Mouse (Mus musculus) CH12.LX (cell line): Measurements from ENCODE around the gene Pigx. TPM values are rescaled to one million over a fixed set of nuclear protein-coding genes. Genes with fewer than 3 reads are reported as not detected.
A peak's percentile ranks its signal among the peaks of the same experiment; 100 is the strongest.

Source experiments
- DNase-seq: peaks from one replicate; pipeline ENCODE4 v3.0.0-alpha.2; 2013; ENCODE audit errors: extremely low read depth
- H3K27ac ChIP-seq: 2 replicates; pipeline ENCODE4 v1.5.1; 2012; ENCODE audit warnings: low read depth, mild to moderate bottlenecking, control low read depth, moderate library complexity; ENCODE audit not compliant: insufficient read depth
- H3K27me3 ChIP-seq: replicated peaks from 2 replicates; pipeline ENCODE3; 2012; ENCODE audit warnings: inconsistent platforms
- H3K36me3 ChIP-seq, 2 experiments: replicated peaks in 1 of 2; 2 replicates each; pipeline versions ENCODE3 to v1.6.1; 2012; ENCODE audit warnings: inconsistent platforms in 1 of 2, low read length in 1 of 2, mild to moderate bottlenecking in 1 of 2, mixed read lengths in 1 of 2, moderate library complexity in 1 of 2; ENCODE audit not compliant: control insufficient read depth in 1 of 2, insufficient read depth in 1 of 2
- H3K4me1 ChIP-seq, 2 experiments: 2 replicates each; pipeline ENCODE4 v1.6.1; 2012; ENCODE audit warnings: inconsistent platforms in 1 of 2, moderate library complexity in 1 of 2; ENCODE audit not compliant: insufficient read depth in 2 of 2, control insufficient read depth in 1 of 2
- H3K4me2 ChIP-seq: 2 replicates; pipeline ENCODE4 v1.6.1; 2012; ENCODE audit warnings: low read depth, mild to moderate bottlenecking, control low read depth; ENCODE audit not compliant: poor library complexity, insufficient read depth, severe bottlenecking
- H3K4me3 ChIP-seq, 3 experiments: fragments of 150-350 bp in 1 of 3; sonication (generic) in 1 of 3; replicated peaks in 1 of 3; 2 replicates each; pipeline versions ENCODE3 to v1.5.1; 2011 to 2012; ENCODE audit warnings: low read depth in 2 of 3, low read length in 2 of 3, mild to moderate bottlenecking in 2 of 3, moderate library complexity in 2 of 3, control low read depth in 1 of 3, improper control_type of control experiment in 1 of 3, inconsistent platforms in 1 of 3, mixed read lengths in 1 of 3; ENCODE audit not compliant: poor library complexity in 1 of 3
- H3K79me2 ChIP-seq: replicated peaks from 2 replicates; pipeline ENCODE4 v1.6.1; 2012; ENCODE audit warnings: mild to moderate bottlenecking, moderate library complexity; ENCODE audit not compliant: control insufficient read depth, poor library complexity, insufficient read depth, severe bottlenecking; ENCODE audit errors: extremely low read depth
- H3K9ac ChIP-seq: 2 replicates; pipeline ENCODE4 v1.6.1; 2012; ENCODE audit warnings: low read depth, mild to moderate bottlenecking, control low read depth, moderate library complexity; ENCODE audit not compliant: insufficient read depth
- H3K9me3 ChIP-seq: replicated peaks from 2 replicates; pipeline ENCODE3; 2012; ENCODE audit warnings: low read length, inconsistent platforms, mixed read lengths
- BHLHE40 ChIP-seq: IDR thresholded peaks from 2 replicates; pipeline ENCODE4 v1.6.1; 2011; ENCODE audit warnings: mild to moderate bottlenecking, low read depth, low read length, improper control_type of control experiment
- CHD1 ChIP-seq: IDR thresholded peaks from 2 replicates; pipeline ENCODE4 v1.6.1; 2012; ENCODE audit warnings: low read depth, low read length, improper control_type of control experiment, inconsistent platforms
- CTCF ChIP-seq, 2 experiments: IDR thresholded peaks in 1 of 2; conservative IDR thresholded peaks in 1 of 2; 2 replicates each; pipeline ENCODE4 v1.5.1; 2011 to 2012; ENCODE audit warnings: low read depth in 2 of 2, low read length in 2 of 2, improper control_type of control experiment in 1 of 2, inconsistent platforms in 1 of 2, mild to moderate bottlenecking in 1 of 2, moderate library complexity in 1 of 2
- E2F4 ChIP-seq: IDR thresholded peaks from 2 replicates; pipeline ENCODE4 v1.6.1; 2011; ENCODE audit warnings: low read depth, low read length, improper control_type of control experiment; ENCODE audit not compliant: insufficient replicate concordance
- ELF1 ChIP-seq: IDR thresholded peaks from 2 replicates; pipeline ENCODE4 v1.6.1; 2014; ENCODE audit warnings: low read depth, mild to moderate bottlenecking, inconsistent platforms, low read length, improper control_type of control experiment
- ETS1 ChIP-seq: conservative IDR thresholded peaks from 2 replicates; pipeline ENCODE4 v1.6.1; 2012; ENCODE audit warnings: low read depth, mild to moderate bottlenecking, inconsistent platforms, low read length, improper control_type of control experiment, moderate library complexity
- HCFC1 ChIP-seq: IDR thresholded peaks from 2 replicates; pipeline ENCODE4 v1.6.1; 2012; ENCODE audit warnings: low read depth, mild to moderate bottlenecking, inconsistent platforms, low read length, improper control_type of control experiment
- IRF4 ChIP-seq: IDR thresholded peaks from 2 replicates; pipeline ENCODE4 v1.6.1; 2014; ENCODE audit warnings: low read depth, mild to moderate bottlenecking, inconsistent platforms, low read length, improper control_type of control experiment
- JUN ChIP-seq: IDR thresholded peaks from 2 replicates; pipeline ENCODE4 v1.6.1; 2011; ENCODE audit warnings: low read depth, mild to moderate bottlenecking, low read length, improper control_type of control experiment, moderate library complexity; ENCODE audit not compliant: insufficient read depth
- JUND ChIP-seq: conservative IDR thresholded peaks from 2 replicates; pipeline ENCODE4 v1.6.1; 2011; ENCODE audit warnings: low read depth, low read length, improper control_type of control experiment
- KAT2A ChIP-seq: IDR thresholded peaks from 2 replicates; pipeline ENCODE4 v1.6.1; 2012; ENCODE audit warnings: low read length, improper control_type of control experiment, inconsistent platforms; ENCODE audit not compliant: insufficient replicate concordance
- MAX ChIP-seq: IDR thresholded peaks from 2 replicates; pipeline ENCODE4 v1.6.1; 2011; ENCODE audit warnings: low read length, improper control_type of control experiment
- MEF2A ChIP-seq: IDR thresholded peaks from 2 replicates; pipeline ENCODE4 v1.6.1; 2014; ENCODE audit warnings: low read depth, mild to moderate bottlenecking, inconsistent platforms, low read length, improper control_type of control experiment, borderline replicate concordance
- MXI1 ChIP-seq: IDR thresholded peaks from 2 replicates; pipeline ENCODE4 v1.6.1; 2011; ENCODE audit warnings: mild to moderate bottlenecking, low read depth, low read length, improper control_type of control experiment
- MYC ChIP-seq: IDR thresholded peaks from 2 replicates; pipeline ENCODE4 v1.6.1; 2011; ENCODE audit warnings: low read depth, mild to moderate bottlenecking, improper control_type of control experiment, low read length
- NELFE ChIP-seq: IDR thresholded peaks from 2 replicates; pipeline ENCODE4 v1.6.1; 2011; ENCODE audit warnings: low read depth, low read length, improper control_type of control experiment
- NRF1 ChIP-seq: IDR thresholded peaks from 2 replicates; pipeline ENCODE4 v1.6.1; 2014; ENCODE audit warnings: low read depth, mild to moderate bottlenecking, inconsistent platforms, low read length, improper control_type of control experiment, moderate library complexity
- PAX5 ChIP-seq: IDR thresholded peaks from 2 replicates; pipeline ENCODE4 v1.6.1; 2012; ENCODE audit warnings: low read length, inconsistent platforms, mixed read lengths
- POLR2A ChIP-seq: IDR thresholded peaks from 2 replicates; pipeline ENCODE4 v1.6.1; 2011; ENCODE audit warnings: low read depth, mild to moderate bottlenecking, improper control_type of control experiment, low read length
- POLR2AphosphoS2 ChIP-seq: IDR thresholded peaks from 2 replicates; pipeline ENCODE4 v1.6.1; 2011; ENCODE audit warnings: low read depth, low read length, improper control_type of control experiment
- RCOR1 ChIP-seq: conservative IDR thresholded peaks from 2 replicates; pipeline ENCODE4 v1.6.1; 2012; ENCODE audit warnings: low read depth, mild to moderate bottlenecking, inconsistent platforms, low read length, improper control_type of control experiment
- SIN3A ChIP-seq: IDR thresholded peaks from 2 replicates; pipeline ENCODE4 v1.6.1; 2012; ENCODE audit warnings: low read length, improper control_type of control experiment, inconsistent platforms
- SMC3 ChIP-seq: IDR thresholded peaks from 2 replicates; pipeline ENCODE4 v1.6.1; 2011; ENCODE audit warnings: low read depth, low read length, improper control_type of control experiment
- TBP ChIP-seq: conservative IDR thresholded peaks from 2 replicates; pipeline ENCODE4 v1.6.1; 2011; ENCODE audit warnings: low read depth, low read length, improper control_type of control experiment
- UBTF ChIP-seq: IDR thresholded peaks from 2 replicates; pipeline ENCODE4 v1.6.1; 2012; ENCODE audit warnings: low read depth, mild to moderate bottlenecking, inconsistent platforms, low read length, improper control_type of control experiment, moderate library complexity
- USF1 ChIP-seq: IDR thresholded peaks from 2 replicates; pipeline ENCODE4 v1.6.1; 2014; ENCODE audit warnings: low read depth, mild to moderate bottlenecking, inconsistent platforms, low read length, improper control_type of control experiment
- USF2 ChIP-seq: conservative IDR thresholded peaks from 2 replicates; pipeline ENCODE4 v1.6.1; 2011; ENCODE audit warnings: low read depth, low read length, improper control_type of control experiment
- ZC3H11A ChIP-seq: IDR thresholded peaks from 2 replicates; pipeline ENCODE4 v1.6.1; 2012; ENCODE audit warnings: low read depth, mild to moderate bottlenecking, inconsistent platforms, low read length, improper control_type of control experiment
- ZKSCAN1 ChIP-seq: IDR thresholded peaks from 2 replicates; pipeline ENCODE4 v1.6.1; 2012; ENCODE audit warnings: low read depth, inconsistent platforms, low read length, improper control_type of control experiment, borderline replicate concordance
- ZNF384 ChIP-seq: IDR thresholded peaks from 2 replicates; pipeline ENCODE4 v1.6.1; 2012; ENCODE audit warnings: low read depth, low read length, improper control_type of control experiment, inconsistent platforms
- dilution Hi-C: fragments of 300-500 bp; cut with MboI; formaldehyde crosslinking; loops from 2 replicates; pipeline ENCODE4 v1.14.3; 2020; ENCODE audit warnings: low sequenced_read_pairs; ENCODE audit not compliant: extremely low pct_unique_long_range_greater_than_20kb, extremely low pct_ligation_motif_present
- in situ Hi-C: fragments of 300-500 bp; cut with MboI; formaldehyde crosslinking; loops from 3 replicates; pipeline ENCODE4 v1.14.3; 2019; ENCODE audit warnings: low sequenced_read_pairs, low pct_ligation_motif_present, low pct_unique_long_range_greater_than_20kb, mixed read lengths
- polyA plus RNA-seq: library from polyadenylated mRNA; unstranded; fragments of >175 nt; gene quantifications from 2 replicates; pipeline ENCODE4 v1.2.1, GENCODE M21; 2012; ENCODE audit warnings: low read depth; ENCODE audit not compliant: insufficient read length
- total RNA-seq, 2 experiments: library from RNA; depleted of rRNA; stranded (reverse); fragments of 300-350 nt in 1 of 2; fragments of >200 nt in 1 of 2; gene quantifications; 2 replicates each; pipeline ENCODE4 v1.2.3; 2012 to 2014

Gene Pigx
- total and polyA plus RNA-seq, 3 experiments, result 48.1 to 83.0 (median 48.1) TPM

DNA sequence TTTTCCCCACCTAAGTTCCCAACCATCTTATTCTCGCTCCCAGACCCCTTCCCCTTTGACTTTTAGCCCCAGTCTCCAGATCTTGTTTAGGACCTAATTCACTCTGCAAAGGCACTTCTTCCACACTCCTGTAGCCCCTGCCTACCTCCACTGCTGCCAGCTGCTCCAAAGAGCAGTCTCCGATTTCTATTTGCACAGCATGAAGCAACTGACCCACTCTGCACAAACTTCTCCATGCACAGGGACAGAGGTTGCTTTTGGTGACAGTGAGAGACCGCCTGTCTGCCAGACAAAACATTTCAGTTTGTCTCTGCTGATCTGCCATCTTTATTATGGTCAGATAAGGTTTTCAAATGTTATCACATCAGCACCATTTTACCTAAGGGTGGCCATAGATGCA is 33.6 kb upstream of the Pigx start:
- Histone ChIP-seq H3K4me3 (no peak overlapping the region), H3K79me2 (no peaks in the 10 kb centered on the region), H3K9ac (no peak overlapping the region), H3K9me3 (no peaks in the 10 kb centered on the region), H3K27me3 (peaks cover 2% of the 10 kb centered on the region), H3K27ac (no peak overlapping the region), H3K4me1 (peaks cover 6 to 20% of the 10 kb centered on the region in 2 experiments), H3K36me3 (no peaks in the 10 kb centered on the region), H3K4me2 (no peak overlapping the region)
- TF ChIP-seq NELFE (no peak), SMC3 (no peak), BHLHE40 (no peak), NRF1 (no peak), USF2 (no peak), HCFC1 (no peak), TBP (no peak), UBTF (no peak), MXI1 (no peak), CHD1 (no peak), MEF2A (no peak), JUN (no peak), ELF1 (no peak), JUND (no peak), RCOR1 (no peak), CTCF (conservative IDR thresholded peaks at IDR 0.05 in 1 of 2, IDR thresholded peaks at IDR 0.05 in 1 of 2; ENCODE audit: low read depth in 2 of 2, low read length in 2 of 2) (no peak)
- dilution Hi-C loops (no loop called here), in situ Hi-C loops (no loop called here)
- DNase-seq, result no peak

DNA sequence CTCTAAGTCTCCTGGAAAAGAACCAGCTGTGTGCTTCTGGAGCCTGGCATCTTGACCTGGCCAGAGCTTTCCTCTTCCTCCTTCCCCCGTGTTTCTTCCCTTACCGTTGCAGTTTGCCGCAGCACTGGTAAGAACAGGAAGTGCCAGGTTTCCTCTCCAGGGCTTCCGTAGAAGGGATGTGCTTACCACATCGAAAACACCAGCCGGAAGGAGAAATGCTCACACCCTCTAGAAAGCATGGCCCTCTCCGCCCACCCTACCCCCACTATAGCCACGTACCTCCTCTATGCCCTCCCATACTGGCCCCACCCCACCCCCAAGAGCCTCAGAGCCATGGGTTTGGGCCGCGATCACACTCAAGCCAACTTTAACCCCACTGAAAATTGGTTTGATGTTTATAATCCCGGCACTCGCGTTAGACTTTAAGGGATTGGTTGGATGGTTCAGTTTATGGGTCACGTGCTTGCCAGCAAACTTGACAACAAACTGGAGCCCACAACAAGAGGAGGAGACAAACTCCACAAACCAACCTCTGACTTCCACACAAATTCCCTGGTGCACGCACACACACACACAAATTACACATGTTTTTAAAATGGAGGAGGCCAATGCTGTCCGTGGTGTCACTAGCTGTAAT is 30.8 kb upstream of the Pigx start:
- H3K36me3 ChIP-seq, result peaks cover 0 to 3% of the 10 kb centered on the region in 2 experiments
- peak overlapping the region; percentile 83 for H3K9ac ChIP-seq
- peaks cover 2% of the 10 kb centered on the region for H3K27me3 ChIP-seq
- DNase-seq, result peak; percentile 94
- no peaks in the 10 kb centered on the region for H3K79me2 ChIP-seq
- dilution Hi-C loops, result no loop called here
- H3K27ac ChIP-seq, result peak overlapping the region; percentile 39
- H3K4me2 ChIP-seq, result peak overlapping the region; percentile 84
- H3K4me3 ChIP-seq, result peak overlapping the region; percentile 50 to 61 (median 52)
- no peaks in the 10 kb centered on the region for H3K9me3 ChIP-seq
- in situ Hi-C loops, result no loop called here
- H3K4me1 ChIP-seq, result peaks cover 14 to 46% of the 10 kb centered on the region in 2 experiments
- TF ChIP-seq ZKSCAN1, result no peak
- peak; percentile 68; the same call in 1 of the 2 replicates for TF ChIP-seq KAT2A
- TF ChIP-seq POLR2AphosphoS2, result no peak; the same call in 1 of the 2 replicates
- TF ChIP-seq MAX, result peak; percentile 88
- TF ChIP-seq JUND, result no peak
- TF ChIP-seq SIN3A, result peak; percentile 77
- peak; percentile 70 for TF ChIP-seq IRF4
- TF ChIP-seq MXI1, result peak; percentile 82
- peak; percentile 97 for TF ChIP-seq ELF1
- TF ChIP-seq USF2, result peak; percentile 57
- TF ChIP-seq ZC3H11A, result no peak
- no peak for TF ChIP-seq CTCF (conservative IDR thresholded peaks at IDR 0.05 in 1 of 2, IDR thresholded peaks at IDR 0.05 in 1 of 2; ENCODE audit: low read depth in 2 of 2, low read length in 2 of 2)
- TF ChIP-seq ETS1, result peak; percentile 77
- TF ChIP-seq MEF2A, result peak; percentile 74; the same call in 1 of the 2 replicates
- TF ChIP-seq HCFC1, result peak; percentile 80
- TF ChIP-seq CHD1, result no peak
- TF ChIP-seq RCOR1, result no peak
- TF ChIP-seq PAX5, result no peak
- no peak for TF ChIP-seq E2F4
- no peak for TF ChIP-seq ZNF384
- TF ChIP-seq POLR2A, result peak; percentile 82
- no peak for TF ChIP-seq UBTF
- peak; percentile 58 for TF ChIP-seq USF1
- TF ChIP-seq JUN, result peak; percentile 24; the same call in 1 of the 2 replicates
- TF ChIP-seq BHLHE40, result peak; percentile 71
- peak; percentile 97 for TF ChIP-seq MYC
